13 mouse cellular contexts compared by ENCODE assay signal in genomic region chr7:76594566-76595079, GRCm38 (mm10).
"Had no signal": no experiment of that assay in that cellular context is flagged by ENCODE, and none has a peak within 500 bp of the region (broad histone marks: within the 10 kb centered on the region; RNA-seq: fewer than 3 reads in every experiment).

No protein-coding gene starts in this region.

- H3K9me3 ChIP-seq: limb, embryonic 15.5 days; liver, embryonic 12.5 days; midbrain, embryonic 10.5 days; neural tube, embryonic 15.5 days had no signal

- H3K9ac ChIP-seq: limb, embryonic 15.5 days; liver, embryonic 12.5 days; lung, embryonic 14.5 days; neural tube, embryonic 15.5 days had no signal

- H3K4me1 ChIP-seq: limb, embryonic 15.5 days; liver, embryonic 12.5 days; neural tube, embryonic 15.5 days had no signal

- H3K4me3 ChIP-seq: limb, embryonic 15.5 days; liver, embryonic 12.5 days; midbrain, embryonic 10.5 days; myocyte; neural tube, embryonic 15.5 days had no signal

- H3K4me2 ChIP-seq: limb, embryonic 15.5 days; liver, embryonic 12.5 days; lung, embryonic 14.5 days; neural tube, embryonic 15.5 days had no signal

- H3K27me3 ChIP-seq: limb, embryonic 15.5 days; liver, embryonic 12.5 days; neural tube, embryonic 15.5 days had no signal

- DNase-seq: kidney, postnatal 25 days; layer of hippocampus, adult 9-11 months; layer of hippocampus, postnatal 36 days; lung, embryonic 14.5 days; lung, postnatal 10 days; lung, postnatal 4 days; midbrain, embryonic 14.5 days; thymus, postnatal 36 days had no signal

- H3K36me3 ChIP-seq: limb, embryonic 15.5 days; liver, embryonic 12.5 days; midbrain, embryonic 10.5 days; neural tube, embryonic 15.5 days had no signal

- ATAC-seq: liver, embryonic 12.5 days had no signal

- H3K27ac ChIP-seq: limb, embryonic 15.5 days; liver, embryonic 12.5 days; midbrain, embryonic 10.5 days; neural tube, embryonic 15.5 days had no signal
